Mouse (Mus musculus): Measurements from ENCODE around the gene Ttc9c. TPM values are rescaled to one million over a fixed set of nuclear protein-coding genes. Genes with fewer than 3 reads are reported as not detected.

Ttc9c gene
- polyA plus RNA-seq, 1 experiment from 2014 or later: 63.3 TPM

- Histone ChIP-seq H3K27ac (replicated peaks; ENCODE audit: low read depth, low read length) (no peak overlapping the region; the same call in 1 of the 2 replicates), H3K27me3 (ENCODE audit: control insufficient read depth, insufficient read depth, low read length) (no peaks in the 10 kb centered on the region), H3K36me3 (ENCODE audit: control insufficient read depth, insufficient read depth, low read length) (peaks cover 13% of the 10 kb centered on the region), H3K9ac (ENCODE audit: low read length) (no peak overlapping the region), H3K4me1 (ENCODE audit: control insufficient read depth, insufficient read depth, low read length) (0 out of 2 replicates have a peak, but pooled peaks cover 4% of the 10 kb centered on the region), H3K4me3 (ENCODE audit: low read depth, low read length) (no peak overlapping the region), H3K4me2 (ENCODE audit: low read depth, severe bottlenecking) (no peak overlapping the region), H3K9me3 (ENCODE audit: control insufficient read depth, low read length) (no peaks in the 10 kb centered on the region)
- DNase-seq (ENCODE audit: low spot score) (no peak), ATAC-seq (ENCODE audit: insufficient number of reproducible peaks, low FRiP score, low TSS enrichment, low read depth) (no peak)
- 77% methylated on average over 5 of the region's 5 CpGs for WGBS
Measured at GRCm38 (mm10) chr19:8848356-8848755, 29.2 kb upstream of the Ttc9c start.

GRCm38 (mm10) chr19:8844371-8845129 lies 25.4 kb upstream of the Ttc9c start:
- Histone ChIP-seq H3K36me3 (ENCODE audit: control insufficient read depth, insufficient read depth, low read length) (peaks cover 13% of the 10 kb centered on the region), H3K4me3 (ENCODE audit: low read depth, low read length) (no peak overlapping the region), H3K9me3 (ENCODE audit: control insufficient read depth, low read length) (no peaks in the 10 kb centered on the region), H3K9ac (ENCODE audit: low read length) (no peak overlapping the region; the same call in 1 of the 2 replicates), H3K27me3 (ENCODE audit: control insufficient read depth, insufficient read depth, low read length) (no peaks in the 10 kb centered on the region), H3K27ac (replicated peaks; ENCODE audit: low read depth, low read length) (no peak overlapping the region), H3K4me1 (ENCODE audit: control insufficient read depth, insufficient read depth, low read length) (peaks cover 11% of the 10 kb centered on the region; the same call in 1 of the 2 replicates), H3K4me2 (ENCODE audit: low read depth, severe bottlenecking) (no peak overlapping the region)
- DNase-seq (ENCODE audit: low spot score): peak; percentile 86
- no peak for ATAC-seq (ENCODE audit: insufficient number of reproducible peaks, low FRiP score, low TSS enrichment, low read depth)
- 71% methylated on average over 5 of the region's 5 CpGs for WGBS

GRCm38 (mm10) chr19:8842961-8843360 lies 23.8 kb upstream of the Ttc9c start:
- Histone ChIP-seq H3K9me3 (ENCODE audit: control insufficient read depth, low read length) (no peaks in the 10 kb centered on the region), H3K4me3 (ENCODE audit: low read depth, low read length) (no peak overlapping the region), H3K36me3 (ENCODE audit: control insufficient read depth, insufficient read depth, low read length) (peaks cover 11% of the 10 kb centered on the region), H3K4me2 (ENCODE audit: low read depth, severe bottlenecking) (no peak overlapping the region), H3K9ac (ENCODE audit: low read length) (no peak overlapping the region), H3K4me1 (ENCODE audit: control insufficient read depth, insufficient read depth, low read length) (peaks cover 20% of the 10 kb centered on the region; the same call in 1 of the 2 replicates), H3K27ac (replicated peaks; ENCODE audit: low read depth, low read length) (no peak overlapping the region), H3K27me3 (ENCODE audit: control insufficient read depth, insufficient read depth, low read length) (no peaks in the 10 kb centered on the region)
- no peak for ATAC-seq (ENCODE audit: insufficient number of reproducible peaks, low FRiP score, low TSS enrichment, low read depth)
- DNase-seq (ENCODE audit: low spot score): no peak
- 92% methylated on average over 6 of the region's 6 CpGs for WGBS

GRCm38 (mm10) chr19:8841012-8841411 lies 21.9 kb upstream of the Ttc9c start:
- no peak for ATAC-seq (ENCODE audit: insufficient number of reproducible peaks, low FRiP score, low TSS enrichment, low read depth)
- DNase-seq (ENCODE audit: low spot score): no peak
- no peaks in the 10 kb centered on the region for H3K27me3 ChIP-seq (ENCODE audit: control insufficient read depth, insufficient read depth, low read length)
- 86% methylated on average over 7 of the region's 7 CpGs for WGBS
- no peak overlapping the region for H3K9ac ChIP-seq (ENCODE audit: low read length)
- H3K9me3 ChIP-seq (ENCODE audit: control insufficient read depth, low read length): no peaks in the 10 kb centered on the region
- H3K27ac ChIP-seq (replicated peaks; ENCODE audit: low read depth, low read length): no peak overlapping the region
- no peak overlapping the region for H3K4me3 ChIP-seq (ENCODE audit: low read depth, low read length)
- no peak overlapping the region; the same call in 1 of the 2 replicates for H3K4me2 ChIP-seq (ENCODE audit: low read depth, severe bottlenecking)
- H3K4me1 ChIP-seq (ENCODE audit: control insufficient read depth, insufficient read depth, low read length): peaks cover 20% of the 10 kb centered on the region; the same call in 1 of the 2 replicates
- peaks cover 2% of the 10 kb centered on the region; the same call in 1 of the 2 replicates for H3K36me3 ChIP-seq (ENCODE audit: control insufficient read depth, insufficient read depth, low read length)

- WGBS: 23% methylated on average over 29 of the region's 29 CpGs
- Histone ChIP-seq H3K4me3 (ENCODE audit: low read depth, low read length) (peak overlapping the region; percentile 29), H3K9me3 (ENCODE audit: control insufficient read depth, low read length) (no peaks in the 10 kb centered on the region), H3K27ac (replicated peaks; ENCODE audit: low read depth, low read length) (no peak overlapping the region), H3K4me1 (ENCODE audit: control insufficient read depth, insufficient read depth, low read length) (peaks cover 20% of the 10 kb centered on the region; the same call in 1 of the 2 replicates), H3K4me2 (ENCODE audit: low read depth, severe bottlenecking) (peak overlapping the region; percentile 58), H3K27me3 (ENCODE audit: control insufficient read depth, insufficient read depth, low read length) (no peaks in the 10 kb centered on the region), H3K36me3 (ENCODE audit: control insufficient read depth, insufficient read depth, low read length) (peaks cover 2% of the 10 kb centered on the region), H3K9ac (ENCODE audit: low read length) (peak overlapping the region; percentile 47; the same call in 1 of the 2 replicates)
- DNase-seq (ENCODE audit: low spot score): peak; percentile 65
- ATAC-seq (ENCODE audit: insufficient number of reproducible peaks, low FRiP score, low TSS enrichment, low read depth): peak; percentile 22
Measured at GRCm38 (mm10) chr19:8839908-8840791, 21.0 kb upstream of the Ttc9c start.

GRCm38 (mm10) chr19:8839103-8839907 lies 20.2 kb upstream of the Ttc9c start, which contains the start of gene Gng3:
Gene Gng3, minus strand, starts transcription at chr19:8839194.
- H3K4me3 ChIP-seq (ENCODE audit: low read depth, low read length): peak within 1 kb of the TSS; percentile 49
- peaks cover 7% of the 10 kb centered on the region for H3K36me3 ChIP-seq (ENCODE audit: control insufficient read depth, insufficient read depth, low read length)
- peak; percentile 53 for DNase-seq (ENCODE audit: low spot score)
- H3K4me2 ChIP-seq (ENCODE audit: low read depth, severe bottlenecking): peak within 1 kb of the TSS; percentile 77
- no peaks in the 10 kb centered on the region for H3K27me3 ChIP-seq (ENCODE audit: control insufficient read depth, insufficient read depth, low read length)
- peaks cover 20% of the 10 kb centered on the region; the same call in 1 of the 2 replicates for H3K4me1 ChIP-seq (ENCODE audit: control insufficient read depth, insufficient read depth, low read length)
- no peaks in the 10 kb centered on the region for H3K9me3 ChIP-seq (ENCODE audit: control insufficient read depth, low read length)
- ATAC-seq (ENCODE audit: insufficient number of reproducible peaks, low FRiP score, low TSS enrichment, low read depth): peak; percentile 52; the same call in 1 of the 2 replicates
- 49% methylated on average over 11 of the region's 11 CpGs for WGBS
- H3K27ac ChIP-seq (replicated peaks; ENCODE audit: low read depth, low read length): peak within 1 kb of the TSS; percentile 95; the same call in 1 of the 2 replicates
- peak within 1 kb of the TSS; percentile 77 for H3K9ac ChIP-seq (ENCODE audit: low read length)

- 25% methylated on average over 15 of the region's 15 CpGs for WGBS
- H3K36me3 ChIP-seq (ENCODE audit: control insufficient read depth, insufficient read depth, low read length): peaks cover 14% of the 10 kb centered on the region
Measured at GRCm38 (mm10) chr19:8838041-8838730, 19.1 kb upstream of the Ttc9c start.

More at GRCm38 (mm10) chr19:8838041-8838730, 19.1 kb upstream of the Ttc9c start:
- no peak for ATAC-seq (ENCODE audit: insufficient number of reproducible peaks, low FRiP score, low TSS enrichment, low read depth)
- H3K9me3 ChIP-seq (ENCODE audit: control insufficient read depth, low read length): no peaks in the 10 kb centered on the region
- H3K27me3 ChIP-seq (ENCODE audit: control insufficient read depth, insufficient read depth, low read length): no peaks in the 10 kb centered on the region
- peak overlapping the region; percentile 77 for H3K9ac ChIP-seq (ENCODE audit: low read length)
- H3K27ac ChIP-seq (replicated peaks; ENCODE audit: low read depth, low read length): peak overlapping the region; percentile 95
- peak overlapping the region; percentile 49 for H3K4me3 ChIP-seq (ENCODE audit: low read depth, low read length)
- peaks cover 20% of the 10 kb centered on the region; the same call in 1 of the 2 replicates for H3K4me1 ChIP-seq (ENCODE audit: control insufficient read depth, insufficient read depth, low read length)
- peak overlapping the region; percentile 77 for H3K4me2 ChIP-seq (ENCODE audit: low read depth, severe bottlenecking)
- peak; percentile 56 for DNase-seq (ENCODE audit: low spot score)

All from limb, embryonic 11.5 days (tissue).